Mouse (Mus musculus): Measurements from ENCODE around the gene Mybphl. TPM values are rescaled to one million over a fixed set of nuclear protein-coding genes. Genes with fewer than 3 reads are reported as not detected.

Gene Mybphl
- total and polyA plus RNA-seq, 2 experiments from 2014 or later, result 49.3 to 90.0 TPM

GRCm38 (mm10) chr3:108414857-108415830, 50.4 kb downstream of the Mybphl start, which contains the start of gene Celsr2:
Celsr2 (minus strand) TSS chr3:108415552.
- Histone ChIP-seq H3K9ac (replicated peaks; ENCODE audit: low read depth, low read length) (peak within 1 kb of the TSS; percentile 55), H3K27ac (ENCODE audit: low read depth) (no peak within 1 kb of the TSS), H3K4me2 (ENCODE audit: low read depth, low read length) (peak within 1 kb of the TSS; percentile 100), H3K4me3 (ENCODE audit: low read depth, low read length) (peak within 1 kb of the TSS; percentile 67), H3K9me3 (replicated peaks; ENCODE audit: control insufficient read depth, low read length) (0 out of 2 replicates have a peak, but pooled peaks cover 10% of the 10 kb centered on the region), H3K27me3 (ENCODE audit: control insufficient read depth, insufficient read depth, low read length) (peaks cover 23% of the 10 kb centered on the region), H3K36me3 (replicated peaks; ENCODE audit: control insufficient read depth, insufficient read depth, low read length) (no peaks in the 10 kb centered on the region; the same call in 1 of the 2 replicates), H3K4me1 (ENCODE audit: control insufficient read depth, insufficient read depth) (peaks cover 9% of the 10 kb centered on the region; the same call in 1 of the 2 replicates)
- 9% methylated on average over 56 of the region's 67 CpGs for WGBS
- TF ChIP-seq EP300 (IDR thresholded peaks at IDR 0.05; ENCODE audit: low read depth) (no peak), CTCF (IDR thresholded peaks at IDR 0.05; ENCODE audit: low read depth) (no peak)
- ATAC-seq (ENCODE audit: insufficient read depth, low read depth) (peak; percentile 15; the same call in 1 of the 2 replicates), DNase-seq (ENCODE audit: low spot score) (no peak)

GRCm38 (mm10) chr3:108415831-108416223, 51.1 kb downstream of the Mybphl start:
- Histone ChIP-seq H3K9me3 (replicated peaks; ENCODE audit: control insufficient read depth, low read length) (0 out of 2 replicates have a peak, but pooled peaks cover 10% of the 10 kb centered on the region), H3K27me3 (ENCODE audit: control insufficient read depth, insufficient read depth, low read length) (peaks cover 23% of the 10 kb centered on the region), H3K4me3 (ENCODE audit: low read depth, low read length) (peak overlapping the region; percentile 67), H3K36me3 (replicated peaks; ENCODE audit: control insufficient read depth, insufficient read depth, low read length) (no peaks in the 10 kb centered on the region; the same call in 1 of the 2 replicates), H3K4me1 (ENCODE audit: control insufficient read depth, insufficient read depth) (peaks cover 9% of the 10 kb centered on the region; the same call in 1 of the 2 replicates), H3K4me2 (ENCODE audit: low read depth, low read length) (peak overlapping the region; percentile 100), H3K9ac (replicated peaks; ENCODE audit: low read depth, low read length) (peak overlapping the region; percentile 55), H3K27ac (ENCODE audit: low read depth) (no peak overlapping the region)
- TF ChIP-seq CTCF (IDR thresholded peaks at IDR 0.05; ENCODE audit: low read depth) (no peak), EP300 (IDR thresholded peaks at IDR 0.05; ENCODE audit: low read depth) (no peak)
- DNase-seq (ENCODE audit: low spot score), result peak; percentile 55
- peak; percentile 73 for ATAC-seq (ENCODE audit: insufficient read depth, low read depth)
- 1% methylated on average over 40 of the region's 48 CpGs for WGBS

- Histone ChIP-seq H3K4me1 (ENCODE audit: control insufficient read depth, insufficient read depth) (peaks cover 8% of the 10 kb centered on the region; the same call in 1 of the 2 replicates), H3K4me3 (ENCODE audit: low read depth, low read length) (no peak overlapping the region), H3K9me3 (replicated peaks; ENCODE audit: control insufficient read depth, low read length) (no peaks in the 10 kb centered on the region), H3K4me2 (ENCODE audit: low read depth, low read length) (no peak overlapping the region), H3K9ac (replicated peaks; ENCODE audit: low read depth, low read length) (no peak overlapping the region), H3K27ac (ENCODE audit: low read depth) (no peak overlapping the region), H3K27me3 (ENCODE audit: control insufficient read depth, insufficient read depth, low read length) (0 out of 2 replicates have a peak, but pooled peaks cover 4% of the 10 kb centered on the region), H3K36me3 (replicated peaks; ENCODE audit: control insufficient read depth, insufficient read depth, low read length) (peaks cover 31% of the 10 kb centered on the region)
- no peak; the same call in 1 of the 2 replicates for ATAC-seq (ENCODE audit: insufficient read depth, low read depth)
- TF ChIP-seq EP300 (IDR thresholded peaks at IDR 0.05; ENCODE audit: low read depth), result no peak
- DNase-seq (ENCODE audit: low spot score), result no peak
- 33% methylated on average over 6 of the region's 6 CpGs for WGBS
Observed at GRCm38 (mm10) chr3:108423006-108423405, 58.3 kb downstream of the Mybphl start.

- Histone ChIP-seq H3K27ac (ENCODE audit: low read depth) (no peak overlapping the region), H3K9ac (replicated peaks; ENCODE audit: low read depth, low read length) (no peak overlapping the region), H3K4me1 (ENCODE audit: control insufficient read depth, insufficient read depth) (peaks cover 8% of the 10 kb centered on the region; the same call in 1 of the 2 replicates), H3K9me3 (replicated peaks; ENCODE audit: control insufficient read depth, low read length) (no peaks in the 10 kb centered on the region), H3K36me3 (replicated peaks; ENCODE audit: control insufficient read depth, insufficient read depth, low read length) (peaks cover 42% of the 10 kb centered on the region), H3K4me2 (ENCODE audit: low read depth, low read length) (peak overlapping the region; percentile 43), H3K27me3 (ENCODE audit: control insufficient read depth, insufficient read depth, low read length) (0 out of 2 replicates have a peak, but pooled peaks cover 4% of the 10 kb centered on the region), H3K4me3 (ENCODE audit: low read depth, low read length) (no peak overlapping the region)
- DNase-seq (ENCODE audit: low spot score), result no peak
- peak; percentile 34; the same call in 1 of the 2 replicates for ATAC-seq (ENCODE audit: insufficient read depth, low read depth)
- WGBS, result 22% methylated on average over 11 of the region's 11 CpGs
- no peak for TF ChIP-seq CTCF (IDR thresholded peaks at IDR 0.05; ENCODE audit: low read depth)
- no peak for TF ChIP-seq EP300 (IDR thresholded peaks at IDR 0.05; ENCODE audit: low read depth)
Observed at GRCm38 (mm10) chr3:108423844-108424801, 59.4 kb downstream of the Mybphl start.
